Mouse (Mus musculus): ENCODE data around the gene Taldo1. TPM values are rescaled to one million over a fixed set of nuclear protein-coding genes. Genes with fewer than 3 reads are reported as not detected.
"Not testable (repeated sequence)": the region's sequence is repeated elsewhere in the genome, so short reads cannot be mapped to it uniquely, and the experiment has no call there.

Taldo1 gene
- total and polyA plus RNA-seq, 2 experiments from 2014 or later, result 156 to 252 TPM

DNA sequence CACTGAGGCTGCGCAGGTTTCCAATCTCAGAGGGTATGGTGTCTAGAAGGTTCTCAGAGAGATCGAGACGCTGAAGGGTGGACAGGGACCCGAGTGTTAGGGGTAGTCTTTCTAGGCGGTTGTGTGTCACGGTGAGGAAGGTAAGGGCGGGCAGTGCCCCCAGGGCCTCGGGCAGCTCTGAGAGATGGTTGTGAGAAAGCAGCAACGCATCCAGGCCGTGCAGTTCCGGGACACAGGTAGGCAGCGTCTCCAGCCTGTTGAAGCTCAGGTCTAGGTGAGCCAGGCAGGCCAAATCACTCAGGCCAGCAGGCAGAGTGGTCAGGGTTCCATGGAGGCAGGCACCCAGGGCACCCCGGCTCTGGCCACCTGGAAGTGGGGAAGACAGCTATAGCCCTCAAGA lies 50.2 kb downstream of the Taldo1 start:
- no peaks in the 10 kb centered on the region for H3K36me3 ChIP-seq (ENCODE audit: insufficient read depth, low read length)
- no peaks in the 10 kb centered on the region for H3K27me3 ChIP-seq (ENCODE audit: insufficient read depth, low read length)
- DNase-seq (ENCODE audit: low spot score) (no peak), ATAC-seq (no peak)
- no peak overlapping the region for H3K4me3 ChIP-seq (ENCODE audit: low read length)
- peak overlapping the region; percentile 60; the same call in 1 of the 2 replicates for H3K4me2 ChIP-seq (ENCODE audit: low read depth, low read length)
- H3K9ac ChIP-seq (replicated peaks; ENCODE audit: low read length), result no peak overlapping the region
- no peak overlapping the region for H3K27ac ChIP-seq
- no peaks in the 10 kb centered on the region for H3K9me3 ChIP-seq (ENCODE audit: low read length)
- H3K4me1 ChIP-seq (ENCODE audit: insufficient read depth, low read length), result peaks cover 10% of the 10 kb centered on the region; the same call in 1 of the 2 replicates
- TF ChIP-seq CTCF (IDR thresholded peaks at IDR 0.05; ENCODE audit: low read depth), result no peak
- WGBS, result 94% methylated on average over 13 of the region's 13 CpGs

DNA sequence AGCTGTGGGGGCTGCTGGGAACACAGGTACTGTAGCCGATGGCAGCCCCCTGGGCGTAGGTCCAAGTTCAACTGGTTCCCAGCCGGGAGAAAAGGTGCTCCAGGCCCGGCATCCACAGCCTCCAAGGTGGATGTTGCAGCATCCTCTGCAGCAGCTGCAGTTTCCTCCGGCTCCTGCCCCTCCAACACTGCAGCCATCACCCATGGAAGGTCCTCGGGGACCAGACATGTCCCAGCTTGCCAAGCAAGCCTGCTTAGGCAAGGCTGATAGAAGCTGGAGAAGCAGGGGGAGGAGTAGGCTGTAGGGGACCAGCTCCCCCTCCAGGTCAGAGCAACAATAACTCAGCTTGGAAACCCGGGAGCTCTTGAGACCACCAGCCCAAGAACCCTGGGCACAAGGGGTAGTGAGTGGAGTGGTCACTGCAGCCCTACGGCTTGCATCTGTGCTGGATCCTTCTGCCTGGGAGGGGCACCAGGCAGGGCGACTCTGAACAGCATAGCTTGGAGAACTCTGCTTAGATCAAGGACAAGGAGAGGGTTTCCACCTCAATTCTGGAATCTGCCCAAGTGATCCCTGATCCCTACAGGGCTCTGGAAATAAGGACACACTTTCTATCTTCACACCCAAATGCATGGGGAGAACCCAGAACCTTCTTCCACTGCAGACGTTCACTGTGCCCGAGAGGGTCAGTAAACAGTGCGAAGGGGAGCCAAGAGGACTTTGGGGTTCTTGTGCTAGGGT lies 51.3 kb downstream of the Taldo1 start:
- H3K4me3 ChIP-seq (ENCODE audit: low read length), result peak overlapping the region; percentile 25

DNA sequence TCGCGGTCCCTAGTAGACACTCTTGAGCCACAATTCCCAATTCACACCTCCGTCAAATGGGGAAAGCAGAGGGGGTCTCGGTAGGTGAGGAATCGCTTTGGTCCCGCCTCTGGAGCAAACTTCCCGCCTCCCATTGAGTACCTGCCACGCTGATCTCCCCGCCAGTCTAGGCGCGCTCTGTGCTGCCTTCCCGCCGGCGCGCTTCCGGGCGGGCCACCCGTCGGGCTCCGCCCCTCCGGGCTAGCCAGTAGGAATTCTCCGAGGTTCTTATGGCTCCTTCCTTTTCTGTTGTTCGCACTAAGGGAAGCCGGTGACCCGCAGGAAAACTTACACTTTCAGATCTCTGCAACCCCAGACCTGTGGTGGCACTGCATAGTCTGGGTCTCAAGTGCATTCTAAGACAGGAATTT lies 51.8 kb downstream of the Taldo1 start, which contains the start of gene Pidd1:
Gene Pidd1 (minus strand): TSS at position 198 of the 410 bp plus-strand sequence.
- ATAC-seq (no peak), DNase-seq (ENCODE audit: low spot score) (peak; percentile 65)
- WGBS, result under 1% methylated on average over 25 of the region's 25 CpGs
- Histone ChIP-seq H3K4me1 (ENCODE audit: insufficient read depth, low read length) (peaks cover 18% of the 10 kb centered on the region), H3K4me2 (ENCODE audit: low read depth, low read length) (peak within 1 kb of the TSS; percentile 60), H3K36me3 (ENCODE audit: insufficient read depth, low read length) (no peaks in the 10 kb centered on the region), H3K9ac (replicated peaks; ENCODE audit: low read length) (peak within 1 kb of the TSS; percentile 30; the same call in 1 of the 2 replicates), H3K9me3 (ENCODE audit: low read length) (no peaks in the 10 kb centered on the region), H3K27ac (no peak within 1 kb of the TSS; the same call in 1 of the 2 replicates), H3K27me3 (ENCODE audit: insufficient read depth, low read length) (no peaks in the 10 kb centered on the region), H3K4me3 (ENCODE audit: low read length) (peak within 1 kb of the TSS; percentile 25)
- no peak for TF ChIP-seq CTCF (IDR thresholded peaks at IDR 0.05; ENCODE audit: low read depth)

More for the DNA sequence above, 51.3 kb downstream of the Taldo1 start:
- Histone ChIP-seq H3K9ac (replicated peaks; ENCODE audit: low read length) (peak overlapping the region; percentile 30; the same call in 1 of the 2 replicates), H3K4me2 (ENCODE audit: low read depth, low read length) (peak overlapping the region; percentile 60), H3K4me1 (ENCODE audit: insufficient read depth, low read length) (peaks cover 13% of the 10 kb centered on the region), H3K27me3 (ENCODE audit: insufficient read depth, low read length) (no peaks in the 10 kb centered on the region), H3K9me3 (ENCODE audit: low read length) (no peaks in the 10 kb centered on the region), H3K27ac (no peak overlapping the region; the same call in 1 of the 2 replicates), H3K36me3 (ENCODE audit: insufficient read depth, low read length) (no peaks in the 10 kb centered on the region)
- 21% methylated on average over 12 of the region's 12 CpGs for WGBS
- DNase-seq (ENCODE audit: low spot score) (peak; percentile 54), ATAC-seq (no peak)
- peak; percentile 57 for TF ChIP-seq CTCF (IDR thresholded peaks at IDR 0.05; ENCODE audit: low read depth)

DNA sequence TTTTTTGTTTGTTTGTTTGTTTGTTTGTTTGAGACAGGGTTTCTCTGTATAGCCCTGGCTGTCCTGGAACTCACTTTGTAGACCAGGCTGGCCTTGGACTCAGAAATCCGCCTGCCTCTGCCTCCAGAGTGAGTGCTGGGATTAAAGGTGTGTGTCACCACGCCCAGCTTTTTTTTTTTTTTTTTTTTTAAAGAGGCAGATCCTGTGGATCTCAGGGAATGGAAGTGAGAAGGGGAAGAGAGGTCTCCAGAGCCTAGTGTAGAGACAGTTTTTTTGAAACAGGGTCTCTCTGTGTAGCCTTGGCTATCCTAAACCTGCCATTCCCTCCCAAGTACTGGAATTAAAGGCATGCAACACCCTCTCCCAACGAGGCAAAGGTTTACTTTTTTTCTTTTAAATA lies 54.4 kb downstream of the Taldo1 start:
- WGBS, result 83% methylated on average over 3 of the region's 3 CpGs
- not testable (repeated sequence) for H3K27me3 ChIP-seq (ENCODE audit: insufficient read depth, low read length); ATAC-seq; H3K9me3 ChIP-seq (ENCODE audit: low read length); H3K36me3 ChIP-seq (ENCODE audit: insufficient read depth, low read length); H3K27ac ChIP-seq; DNase-seq (ENCODE audit: low spot score); H3K9ac ChIP-seq (replicated peaks; ENCODE audit: low read length)
- H3K4me1 ChIP-seq (ENCODE audit: insufficient read depth, low read length), result peaks cover 18% of the 10 kb centered on the region
- peak overlapping the region; percentile 75 for H3K4me2 ChIP-seq (ENCODE audit: low read depth, low read length)
- peak overlapping the region; percentile 73; the same call in 1 of the 2 replicates for H3K4me3 ChIP-seq (ENCODE audit: low read length)

DNA sequence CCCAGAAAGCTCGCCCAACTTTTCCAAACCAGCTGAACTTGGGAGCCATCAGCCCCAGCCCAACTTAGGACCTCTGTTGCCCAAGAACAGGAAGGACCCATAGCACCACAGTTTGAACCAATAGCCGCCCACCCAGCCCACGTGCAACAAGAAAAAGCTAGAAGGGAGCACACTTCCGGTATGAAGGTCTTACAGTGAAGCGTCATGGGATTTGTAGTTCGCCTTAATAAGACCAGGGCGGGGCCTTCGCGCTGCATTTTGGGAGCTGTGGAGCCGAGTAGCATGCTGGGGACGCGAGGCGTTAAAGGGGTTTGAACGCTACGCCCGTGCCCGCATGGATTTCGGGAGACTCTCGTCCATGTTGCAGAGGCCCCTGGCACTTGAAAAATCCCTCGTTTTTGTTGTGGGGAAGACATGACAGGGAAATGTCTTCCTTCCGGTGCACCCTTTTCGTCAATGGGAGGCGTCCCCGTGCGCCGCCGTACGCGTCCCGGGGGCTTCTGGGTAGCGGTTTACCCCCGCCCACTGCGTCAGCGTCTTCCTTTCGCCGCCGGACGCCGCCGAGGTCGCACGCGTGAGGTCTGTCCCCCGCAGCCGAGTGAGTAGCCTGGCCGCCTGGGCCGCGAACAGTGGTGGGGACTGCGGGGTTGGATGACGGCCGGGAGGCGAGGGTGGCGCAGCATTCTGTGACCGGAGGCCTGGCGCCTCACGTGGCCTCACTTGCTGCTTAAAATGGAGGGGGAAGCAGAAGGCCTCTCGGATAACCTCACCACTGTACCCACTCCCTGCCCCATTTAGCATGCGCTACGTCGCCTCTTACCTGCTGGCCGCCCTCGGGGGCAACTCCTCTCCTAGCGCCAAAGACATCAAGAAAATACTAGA lies 55.4 kb downstream of the Taldo1 start, which contains the start of gene Rplp2:
Gene Rplp2 (plus strand): TSS at position 261 of the 882 bp plus-strand sequence.
- ATAC-seq (peak; percentile 93), DNase-seq (ENCODE audit: low spot score) (peak; percentile 96)
- H3K9ac ChIP-seq (replicated peaks; ENCODE audit: low read length), result peak within 1 kb of the TSS; percentile 86
- TF ChIP-seq CTCF (IDR thresholded peaks at IDR 0.05; ENCODE audit: low read depth), result no peak; the same call in 1 of the 2 replicates
- under 1% methylated on average over 63 of the region's 63 CpGs for WGBS
- H3K9me3 ChIP-seq (ENCODE audit: low read length), result no peaks in the 10 kb centered on the region
- H3K27me3 ChIP-seq (ENCODE audit: insufficient read depth, low read length), result no peaks in the 10 kb centered on the region
- H3K36me3 ChIP-seq (ENCODE audit: insufficient read depth, low read length), result peaks cover 15% of the 10 kb centered on the region
- peak within 1 kb of the TSS; percentile 75 for H3K4me2 ChIP-seq (ENCODE audit: low read depth, low read length)
- H3K4me3 ChIP-seq (ENCODE audit: low read length), result peak within 1 kb of the TSS; percentile 73
- peak within 1 kb of the TSS; percentile 88 for H3K27ac ChIP-seq
- peaks cover 18% of the 10 kb centered on the region for H3K4me1 ChIP-seq (ENCODE audit: insufficient read depth, low read length)

DNA sequence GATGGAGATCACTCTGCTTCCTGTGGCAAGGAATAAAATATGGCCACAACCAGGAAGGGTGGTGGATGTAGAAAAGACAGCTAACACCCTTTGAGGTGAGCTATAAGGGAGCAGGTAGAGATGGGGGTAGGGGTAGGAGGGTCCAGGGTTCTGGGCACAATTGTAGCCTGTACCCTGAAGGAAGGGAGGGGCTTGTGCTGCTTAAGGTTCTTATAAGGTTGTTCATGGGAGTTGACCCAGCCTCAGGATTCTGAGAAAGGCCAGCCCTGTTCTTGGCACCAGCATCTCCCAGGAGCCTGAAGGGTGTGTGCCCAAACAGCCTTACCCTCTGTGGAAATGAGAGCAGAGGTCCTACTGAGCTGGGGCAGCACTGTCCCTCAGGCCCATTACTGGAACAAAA lies 59.9 kb downstream of the Taldo1 start:
- H3K4me2 ChIP-seq (ENCODE audit: low read depth, low read length), result no peak overlapping the region
- H3K4me1 ChIP-seq (ENCODE audit: insufficient read depth, low read length), result peaks cover 17% of the 10 kb centered on the region
- no peak overlapping the region for H3K27ac ChIP-seq
- DNase-seq (ENCODE audit: low spot score) (no peak), ATAC-seq (no peak)
- H3K9ac ChIP-seq (replicated peaks; ENCODE audit: low read length), result no peak overlapping the region
- no peaks in the 10 kb centered on the region for H3K27me3 ChIP-seq (ENCODE audit: insufficient read depth, low read length)
- no peaks in the 10 kb centered on the region for H3K9me3 ChIP-seq (ENCODE audit: low read length)
- peaks cover 15% of the 10 kb centered on the region for H3K36me3 ChIP-seq (ENCODE audit: insufficient read depth, low read length)
- TF ChIP-seq CTCF (IDR thresholded peaks at IDR 0.05; ENCODE audit: low read depth), result no peak
- H3K4me3 ChIP-seq (ENCODE audit: low read length), result no peak overlapping the region

Other genes starting within 250 kb of the Taldo1 start
- gene Rnh1, start 219.3 kb upstream of the Taldo1 start, total RNA-seq (2014; rRNA removed), result 65.2 and 74.3 TPM in 2 replicates
- 55.3 and 55.7 TPM in 2 replicates for gene Rnh1, start 219.3 kb upstream of the Taldo1 start, polyA plus RNA-seq (2015; fragmentation: Nextera tagmentation; extraction: Ambion mirVana)
- gene Hras, start 198.2 kb upstream of the Taldo1 start, total RNA-seq (2014; rRNA removed), result 115 and 120 TPM in 2 replicates
- gene Hras, start 198.2 kb upstream of the Taldo1 start, polyA plus RNA-seq (2015; fragmentation: Nextera tagmentation; extraction: Ambion mirVana), result 189 and 204 TPM in 2 replicates
- gene Lrrc56, start 198.0 kb upstream of the Taldo1 start, total RNA-seq (2014; rRNA removed), result 9.5 and 19.7 TPM in 2 replicates
- 5.7 and 7.2 TPM in 2 replicates for gene Lrrc56, start 198.0 kb upstream of the Taldo1 start, polyA plus RNA-seq (2015; fragmentation: Nextera tagmentation; extraction: Ambion mirVana)
- gene Lmntd2, start 178.1 kb upstream of the Taldo1 start, total RNA-seq (2014; rRNA removed), result 0.14 TPM in 1 of 2 replicates, not detected in the other
- 0.29 and 0.40 TPM in 2 replicates for gene Lmntd2, start 178.1 kb upstream of the Taldo1 start, polyA plus RNA-seq (2015; fragmentation: Nextera tagmentation; extraction: Ambion mirVana)
- 24.5 and 35.7 TPM in 2 replicates for gene Rassf7, start 176.3 kb upstream of the Taldo1 start, total RNA-seq (2014; rRNA removed)
- 19.6 and 23.3 TPM in 2 replicates for gene Rassf7, start 176.3 kb upstream of the Taldo1 start, polyA plus RNA-seq (2015; fragmentation: Nextera tagmentation; extraction: Ambion mirVana)
- gene Phrf1, start 163.4 kb upstream of the Taldo1 start, total RNA-seq (2014; rRNA removed), result 52.2 and 56.4 TPM in 2 replicates
- gene Phrf1, start 163.4 kb upstream of the Taldo1 start, polyA plus RNA-seq (2015; fragmentation: Nextera tagmentation; extraction: Ambion mirVana), result 35.6 and 38.0 TPM in 2 replicates
- gene Irf7, start 125.7 kb upstream of the Taldo1 start, total RNA-seq (2014; rRNA removed), result 3.9 and 7.0 TPM in 2 replicates
- gene Irf7, start 125.7 kb upstream of the Taldo1 start, polyA plus RNA-seq (2015; fragmentation: Nextera tagmentation; extraction: Ambion mirVana), result 3.3 and 5.5 TPM in 2 replicates
- not detected in 2 replicates for gene Cdhr5, start 115.4 kb upstream of the Taldo1 start, total RNA-seq (2014; rRNA removed)
- gene Cdhr5, start 115.4 kb upstream of the Taldo1 start, polyA plus RNA-seq (2015; fragmentation: Nextera tagmentation; extraction: Ambion mirVana), result 0.23 TPM in 1 of 2 replicates, not detected in the other
- 3.7 TPM in 1 of 2 replicates, not detected in the other for gene Sct, start 113.1 kb upstream of the Taldo1 start, total RNA-seq (2014; rRNA removed)
- gene Sct, start 113.1 kb upstream of the Taldo1 start, polyA plus RNA-seq (2015; fragmentation: Nextera tagmentation; extraction: Ambion mirVana), result 7.6 and 9.9 TPM in 2 replicates
- gene Drd4, start 100.2 kb upstream of the Taldo1 start, total RNA-seq (2014; rRNA removed), result 0.54 and 0.94 TPM in 2 replicates
- gene Drd4, start 100.2 kb upstream of the Taldo1 start, polyA plus RNA-seq (2015; fragmentation: Nextera tagmentation; extraction: Ambion mirVana), result 0.73 and 0.79 TPM in 2 replicates
- 218 and 220 TPM in 2 replicates for gene Deaf1, start 64.5 kb upstream of the Taldo1 start, total RNA-seq (2014; rRNA removed)
- 200 and 237 TPM in 2 replicates for gene Deaf1, start 64.5 kb upstream of the Taldo1 start, polyA plus RNA-seq (2015; fragmentation: Nextera tagmentation; extraction: Ambion mirVana)
- gene Tmem80, start 64.5 kb upstream of the Taldo1 start, total RNA-seq (2014; rRNA removed), result 31.6 and 36.4 TPM in 2 replicates
- 42.0 and 44.9 TPM in 2 replicates for gene Tmem80, start 64.5 kb upstream of the Taldo1 start, polyA plus RNA-seq (2015; fragmentation: Nextera tagmentation; extraction: Ambion mirVana)
- 1.6 and 3.9 TPM in 2 replicates for gene Eps8l2, start 53.3 kb upstream of the Taldo1 start, total RNA-seq (2014; rRNA removed)
- 1.5 and 2.4 TPM in 2 replicates for gene Eps8l2, start 53.3 kb upstream of the Taldo1 start, polyA plus RNA-seq (2015; fragmentation: Nextera tagmentation; extraction: Ambion mirVana)
- gene Gatd1, start 21.9 kb downstream of the Taldo1 start, total RNA-seq (2014; rRNA removed), result 61.2 and 74.4 TPM in 2 replicates
- 46.9 and 49.4 TPM in 2 replicates for gene Gatd1, start 21.9 kb downstream of the Taldo1 start, polyA plus RNA-seq (2015; fragmentation: Nextera tagmentation; extraction: Ambion mirVana)
- gene Cend1, start 37.3 kb downstream of the Taldo1 start, total RNA-seq (2014; rRNA removed), result 208 and 246 TPM in 2 replicates
- gene Cend1, start 37.3 kb downstream of the Taldo1 start, polyA plus RNA-seq (2015; fragmentation: Nextera tagmentation; extraction: Ambion mirVana), result 219 and 255 TPM in 2 replicates
- gene Slc25a22, start 45.7 kb downstream of the Taldo1 start, total RNA-seq (2014; rRNA removed), result 126 and 138 TPM in 2 replicates
- 79.9 and 87.3 TPM in 2 replicates for gene Slc25a22, start 45.7 kb downstream of the Taldo1 start, polyA plus RNA-seq (2015; fragmentation: Nextera tagmentation; extraction: Ambion mirVana)
- gene Pidd1, start 51.8 kb downstream of the Taldo1 start, total RNA-seq (2014; rRNA removed), result 3.6 and 4.6 TPM in 2 replicates
- gene Pidd1, start 51.8 kb downstream of the Taldo1 start, polyA plus RNA-seq (2015; fragmentation: Nextera tagmentation; extraction: Ambion mirVana), result 2.4 and 2.5 TPM in 2 replicates
- gene Rplp2, start 55.2 kb downstream of the Taldo1 start, total RNA-seq (2014; rRNA removed), result 179 and 249 TPM in 2 replicates
- 839 and 863 TPM in 2 replicates for gene Rplp2, start 55.2 kb downstream of the Taldo1 start, polyA plus RNA-seq (2015; fragmentation: Nextera tagmentation; extraction: Ambion mirVana)
- gene Pnpla2, start 63.0 kb downstream of the Taldo1 start, total RNA-seq (2014; rRNA removed), result 8.5 and 10.0 TPM in 2 replicates
- 20.0 and 22.4 TPM in 2 replicates for gene Pnpla2, start 63.0 kb downstream of the Taldo1 start, polyA plus RNA-seq (2015; fragmentation: Nextera tagmentation; extraction: Ambion mirVana)
- gene Cracr2b, start 68.9 kb downstream of the Taldo1 start, total RNA-seq (2014; rRNA removed), result 2.1 and 5.0 TPM in 2 replicates
- 6.7 and 9.1 TPM in 2 replicates for gene Cracr2b, start 68.9 kb downstream of the Taldo1 start, polyA plus RNA-seq (2015; fragmentation: Nextera tagmentation; extraction: Ambion mirVana)
- gene Cd151, start 75.2 kb downstream of the Taldo1 start, total RNA-seq (2014; rRNA removed), result 62.6 and 79.4 TPM in 2 replicates
- gene Cd151, start 75.2 kb downstream of the Taldo1 start, polyA plus RNA-seq (2015; fragmentation: Nextera tagmentation; extraction: Ambion mirVana), result 16.1 and 18.5 TPM in 2 replicates
- gene Polr2l, start 82.9 kb downstream of the Taldo1 start, total RNA-seq (2014; rRNA removed), result 25.5 and 46.1 TPM in 2 replicates
- gene Polr2l, start 82.9 kb downstream of the Taldo1 start, polyA plus RNA-seq (2015; fragmentation: Nextera tagmentation; extraction: Ambion mirVana), result 75.9 and 81.6 TPM in 2 replicates
- gene Tspan4, start 83.0 kb downstream of the Taldo1 start, total RNA-seq (2014; rRNA removed), result 101 and 119 TPM in 2 replicates
- 78.2 and 83.9 TPM in 2 replicates for gene Tspan4, start 83.0 kb downstream of the Taldo1 start, polyA plus RNA-seq (2015; fragmentation: Nextera tagmentation; extraction: Ambion mirVana)
- 34.2 and 55.2 TPM in 2 replicates for gene Chid1, start 147.7 kb downstream of the Taldo1 start, total RNA-seq (2014; rRNA removed)
- 47.8 and 48.3 TPM in 2 replicates for gene Chid1, start 147.7 kb downstream of the Taldo1 start, polyA plus RNA-seq (2015; fragmentation: Nextera tagmentation; extraction: Ambion mirVana)
- 209 and 214 TPM in 2 replicates for gene Ap2a2, start 170.0 kb downstream of the Taldo1 start, total RNA-seq (2014; rRNA removed)
- 110 and 115 TPM in 2 replicates for gene Ap2a2, start 170.0 kb downstream of the Taldo1 start, polyA plus RNA-seq (2015; fragmentation: Nextera tagmentation; extraction: Ambion mirVana)

All from hindbrain, postnatal 0 days (tissue).